Mouse (Mus musculus): ENCODE measurements around the gene Fads3. TPM values are rescaled to one million over a fixed set of nuclear protein-coding genes. Genes with fewer than 3 reads are reported as not detected.

Gene Fads3
- polyA plus RNA-seq, 1 experiment: 12.5 TPM

DNA sequence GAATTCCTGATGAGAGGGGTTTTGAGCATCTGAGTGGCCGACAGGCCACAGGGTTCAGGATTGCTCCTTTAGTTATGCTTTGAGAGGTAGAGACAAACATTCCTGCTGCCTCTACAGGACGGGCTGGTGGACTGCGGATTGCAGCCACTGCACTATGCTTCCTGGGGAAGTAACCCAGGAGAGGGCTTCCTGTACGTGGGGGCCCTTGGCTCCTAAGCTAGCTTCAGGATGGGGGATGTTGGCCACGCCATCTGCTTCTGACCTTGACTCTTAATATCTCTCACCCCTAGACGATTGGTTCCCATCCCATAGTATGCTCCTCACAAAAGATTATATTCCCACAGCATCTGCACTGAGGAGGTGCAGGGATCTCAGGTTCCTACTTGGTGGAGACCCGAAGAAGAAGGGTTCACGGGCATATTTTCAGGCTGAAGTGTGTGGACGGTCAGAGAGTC lies 18.0 kb upstream of the Fads3 start:
- WGBS: 19% methylated on average over 9 of the region's 9 CpGs
- TF ChIP-seq CTCF (IDR thresholded peaks at IDR 0.05; ENCODE audit: control insufficient read depth, insufficient read depth, low read length): no peak
- no peak for TF ChIP-seq POLR2A (IDR thresholded peaks at IDR 0.05; ENCODE audit: borderline replicate concordance, control insufficient read depth, low read depth, low read length)
- peak overlapping the region; percentile 22; the same call in 1 of the 2 replicates for H3K27ac ChIP-seq (ENCODE audit: control insufficient read depth, insufficient read depth, low read depth, low read length, poor library complexity)
- no peak overlapping the region for H3K4me3 ChIP-seq (replicated peaks; ENCODE audit: control insufficient read depth, low read depth, low read length)
- peaks cover 5% of the 10 kb centered on the region; the same call in 1 of the 2 replicates for H3K4me1 ChIP-seq (ENCODE audit: control insufficient read depth, insufficient read depth, low read length)

DNA sequence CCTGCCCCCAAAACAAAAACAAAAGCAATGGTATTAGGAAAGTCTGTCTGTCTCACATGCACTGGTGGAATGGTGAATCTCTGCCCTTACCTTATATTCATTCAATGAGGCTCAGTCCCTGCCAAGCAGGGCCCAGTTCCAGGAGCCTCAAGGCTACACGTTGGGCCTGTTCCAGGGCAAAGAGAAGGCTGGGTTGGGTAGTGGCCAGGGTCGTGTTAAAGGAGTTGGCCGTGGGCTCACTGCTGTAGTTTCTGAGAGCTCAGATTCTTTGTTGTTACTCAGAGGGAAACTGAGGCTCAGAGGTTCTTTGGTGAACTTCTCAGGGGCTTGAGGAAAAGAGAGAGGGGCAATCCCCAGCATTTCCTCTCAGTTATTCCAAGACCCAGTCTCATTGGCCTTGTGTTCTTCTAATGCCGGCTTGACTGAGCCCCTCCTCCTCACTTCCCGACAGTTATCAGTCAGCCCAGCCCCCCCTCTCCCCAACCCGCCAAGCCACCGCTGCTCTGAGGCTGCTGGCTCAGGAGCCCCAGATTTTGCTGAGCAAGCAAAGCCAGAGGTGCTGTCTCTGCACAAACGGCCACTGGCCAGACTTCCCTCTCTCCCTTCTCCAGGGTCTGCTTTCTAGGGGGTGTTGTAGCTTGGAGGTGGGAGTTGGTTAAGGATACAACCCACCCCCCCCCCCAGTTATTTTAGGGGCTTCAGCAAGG lies 16.0 kb upstream of the Fads3 start:
- WGBS: 14% methylated on average over 8 of the region's 8 CpGs
- peaks cover 5% of the 10 kb centered on the region; the same call in 1 of the 2 replicates for H3K4me1 ChIP-seq (ENCODE audit: control insufficient read depth, insufficient read depth, low read length)
- no peak overlapping the region for H3K4me3 ChIP-seq (replicated peaks; ENCODE audit: control insufficient read depth, low read depth, low read length)
- no peak for TF ChIP-seq POLR2A (IDR thresholded peaks at IDR 0.05; ENCODE audit: borderline replicate concordance, control insufficient read depth, low read depth, low read length)
- TF ChIP-seq CTCF (IDR thresholded peaks at IDR 0.05; ENCODE audit: control insufficient read depth, insufficient read depth, low read length): no peak
- H3K27ac ChIP-seq (ENCODE audit: control insufficient read depth, insufficient read depth, low read depth, low read length, poor library complexity): no peak overlapping the region

DNA sequence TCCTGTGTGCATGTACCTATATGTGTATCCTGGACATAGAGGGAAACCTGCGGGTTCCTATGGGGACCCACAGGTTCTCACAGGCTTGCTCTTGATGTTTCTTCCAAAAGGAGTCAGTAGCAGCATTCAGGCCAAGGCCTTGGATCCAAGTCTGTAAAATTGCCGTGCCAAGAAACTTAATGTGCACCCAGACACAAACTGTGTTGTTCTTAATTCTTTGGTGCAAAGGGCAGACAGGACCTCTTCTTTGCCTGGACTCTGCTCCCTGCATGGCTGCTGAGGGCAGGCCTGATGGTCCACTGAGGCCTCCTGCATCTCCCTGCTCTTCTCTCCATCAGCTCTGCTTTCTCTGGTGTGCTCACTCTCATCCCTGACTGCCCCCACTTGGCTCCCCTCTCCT lies 11.6 kb upstream of the Fads3 start:
- TF ChIP-seq POLR2A (IDR thresholded peaks at IDR 0.05; ENCODE audit: borderline replicate concordance, control insufficient read depth, low read depth, low read length) (no peak), CTCF (IDR thresholded peaks at IDR 0.05; ENCODE audit: control insufficient read depth, insufficient read depth, low read length) (no peak)
- 90% methylated on average over 2 of the region's 2 CpGs for WGBS
- no peaks in the 10 kb centered on the region for H3K4me1 ChIP-seq (ENCODE audit: control insufficient read depth, insufficient read depth, low read length)

DNA sequence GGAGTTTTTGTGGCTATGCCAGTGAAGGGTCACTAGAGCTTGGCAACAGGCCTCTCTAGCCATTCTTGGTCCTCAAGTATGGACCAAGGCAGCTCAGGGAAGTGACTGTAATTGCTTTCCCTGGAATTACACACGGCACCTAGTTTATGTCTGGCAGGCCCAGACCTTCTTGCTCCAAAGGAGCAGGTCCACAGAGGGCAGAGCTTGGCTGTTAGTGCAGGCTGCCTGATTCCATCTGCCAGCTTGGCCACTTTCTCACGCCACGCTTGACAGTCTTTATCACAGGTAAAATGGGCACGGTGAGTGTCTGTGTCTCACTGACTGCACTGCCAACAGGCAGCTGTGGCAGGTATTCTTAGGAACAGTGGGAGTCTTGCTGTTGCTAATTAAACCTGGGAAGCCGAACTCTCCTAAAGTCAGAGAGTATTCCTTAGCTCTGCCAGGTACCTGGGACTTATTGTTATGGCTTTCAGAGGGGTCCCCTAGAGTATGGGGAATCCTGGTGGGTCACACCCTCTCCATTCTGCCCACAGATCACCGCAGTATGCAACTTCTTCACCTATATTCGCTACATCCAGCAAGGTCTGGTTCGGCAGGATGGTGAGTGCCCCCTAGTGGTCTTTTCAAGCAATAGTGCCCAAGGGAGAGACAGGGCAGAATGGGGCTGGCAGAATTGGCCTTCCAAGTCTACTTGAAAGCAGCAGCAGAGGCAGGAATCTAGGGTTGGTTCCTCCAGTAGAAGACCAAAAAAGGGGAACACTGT lies 8.0 kb upstream of the Fads3 start:
- Histone ChIP-seq H3K4me1 (ENCODE audit: control insufficient read depth, insufficient read depth, low read length) (no peaks in the 10 kb centered on the region), H3K4me3 (replicated peaks; ENCODE audit: control insufficient read depth, low read depth, low read length) (no peak overlapping the region), H3K27ac (ENCODE audit: control insufficient read depth, insufficient read depth, low read depth, low read length, poor library complexity) (no peak overlapping the region)
- WGBS: 50% methylated on average over 8 of the region's 8 CpGs
- TF ChIP-seq CTCF (IDR thresholded peaks at IDR 0.05; ENCODE audit: control insufficient read depth, insufficient read depth, low read length) (peak; percentile 89), POLR2A (IDR thresholded peaks at IDR 0.05; ENCODE audit: borderline replicate concordance, control insufficient read depth, low read depth, low read length) (no peak)

More for the DNA sequence above, 11.6 kb upstream of the Fads3 start:
- Histone ChIP-seq H3K27ac (ENCODE audit: control insufficient read depth, insufficient read depth, low read depth, low read length, poor library complexity) (no peak overlapping the region), H3K4me3 (replicated peaks; ENCODE audit: control insufficient read depth, low read depth, low read length) (no peak overlapping the region)

- 88% methylated on average over 5 of the region's 5 CpGs for WGBS
Measured at GRCm38 (mm10) chr19:10034356-10034755, 7.0 kb upstream of the Fads3 start.

DNA sequence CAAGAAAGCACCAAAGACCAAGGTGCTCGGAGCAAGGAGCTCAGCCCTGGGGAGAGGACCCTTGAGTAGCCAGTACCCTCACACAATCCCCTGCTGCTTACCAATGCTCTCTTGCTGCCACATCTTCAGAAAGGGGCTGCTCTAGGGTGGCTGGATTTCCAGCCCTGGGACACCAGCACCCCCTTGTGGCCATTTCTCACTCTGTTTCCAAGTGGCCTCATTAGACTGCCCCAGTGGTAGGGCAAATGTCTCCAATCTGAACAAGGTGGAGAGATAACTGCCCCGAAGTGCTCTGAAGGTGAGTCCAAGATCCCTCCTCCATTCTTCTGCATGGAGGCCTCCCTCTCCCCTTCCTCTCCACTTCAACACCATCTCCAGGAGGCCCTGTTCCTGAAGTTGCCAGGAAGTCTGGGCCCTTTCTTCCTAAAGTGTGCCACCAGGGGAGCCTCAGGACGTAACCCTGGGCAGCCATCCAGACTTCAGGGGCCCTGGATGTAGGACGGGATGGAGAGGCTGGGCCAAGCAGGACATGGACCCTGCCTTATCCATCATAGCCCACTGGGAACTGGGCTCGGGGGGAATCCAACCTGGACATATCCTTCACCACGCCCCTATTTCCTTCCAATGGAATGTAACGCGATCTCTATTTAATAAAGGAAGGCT lies 6.5 kb upstream of the Fads3 start:
- peak; percentile 90 for TF ChIP-seq CTCF (IDR thresholded peaks at IDR 0.05; ENCODE audit: control insufficient read depth, insufficient read depth, low read length)
- TF ChIP-seq POLR2A (IDR thresholded peaks at IDR 0.05; ENCODE audit: borderline replicate concordance, control insufficient read depth, low read depth, low read length): no peak
- no peaks in the 10 kb centered on the region for H3K4me1 ChIP-seq (ENCODE audit: control insufficient read depth, insufficient read depth, low read length)
- no peak overlapping the region for H3K27ac ChIP-seq (ENCODE audit: control insufficient read depth, insufficient read depth, low read depth, low read length, poor library complexity)
- H3K4me3 ChIP-seq (replicated peaks; ENCODE audit: control insufficient read depth, low read depth, low read length): no peak overlapping the region
- 69% methylated on average over 8 of the region's 8 CpGs for WGBS

More at GRCm38 (mm10) chr19:10034356-10034755, 7.0 kb upstream of the Fads3 start:
- no peaks in the 10 kb centered on the region for H3K4me1 ChIP-seq (ENCODE audit: control insufficient read depth, insufficient read depth, low read length)
- no peak overlapping the region for H3K4me3 ChIP-seq (replicated peaks; ENCODE audit: control insufficient read depth, low read depth, low read length)
- no peak overlapping the region for H3K27ac ChIP-seq (ENCODE audit: control insufficient read depth, insufficient read depth, low read depth, low read length, poor library complexity)
- TF ChIP-seq POLR2A (IDR thresholded peaks at IDR 0.05; ENCODE audit: borderline replicate concordance, control insufficient read depth, low read depth, low read length) (no peak), CTCF (IDR thresholded peaks at IDR 0.05; ENCODE audit: control insufficient read depth, insufficient read depth, low read length) (no peak)

DNA sequence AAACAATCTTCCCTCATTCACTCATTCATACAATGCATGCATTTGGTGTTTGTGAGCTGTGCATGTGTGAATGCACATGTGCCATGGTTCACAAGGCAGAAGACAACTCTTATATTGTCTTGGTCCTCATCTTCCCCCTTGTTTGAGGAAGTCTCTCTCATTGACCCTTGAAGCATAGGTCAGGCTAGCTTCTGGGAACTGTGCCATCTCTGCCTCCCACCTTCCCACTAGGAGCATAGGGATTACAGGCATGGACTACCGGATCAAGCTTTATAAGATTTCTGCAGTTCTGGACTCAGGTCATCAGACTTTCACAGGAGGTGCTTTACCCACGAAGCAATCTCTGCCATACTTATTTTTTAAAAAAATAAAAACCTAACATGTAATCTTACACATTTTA lies 3.8 kb upstream of the Fads3 start:
- no peak overlapping the region for H3K27ac ChIP-seq (ENCODE audit: control insufficient read depth, insufficient read depth, low read depth, low read length, poor library complexity)
- peaks cover 2% of the 10 kb centered on the region; the same call in 1 of the 2 replicates for H3K4me1 ChIP-seq (ENCODE audit: control insufficient read depth, insufficient read depth, low read length)
- 92% methylated on average over 2 of the region's 2 CpGs for WGBS
- no peak overlapping the region for H3K4me3 ChIP-seq (replicated peaks; ENCODE audit: control insufficient read depth, low read depth, low read length)
- TF ChIP-seq POLR2A (IDR thresholded peaks at IDR 0.05; ENCODE audit: borderline replicate concordance, control insufficient read depth, low read depth, low read length): no peak
- no peak for TF ChIP-seq CTCF (IDR thresholded peaks at IDR 0.05; ENCODE audit: control insufficient read depth, insufficient read depth, low read length)

GRCm38 (mm10) chr19:10038364-10038763 lies 3.0 kb upstream of the Fads3 start:
- no peak overlapping the region for H3K27ac ChIP-seq (ENCODE audit: control insufficient read depth, insufficient read depth, low read depth, low read length, poor library complexity)
- peaks cover 2% of the 10 kb centered on the region; the same call in 1 of the 2 replicates for H3K4me1 ChIP-seq (ENCODE audit: control insufficient read depth, insufficient read depth, low read length)
- WGBS: 92% methylated on average over 3 of the region's 3 CpGs

More at GRCm38 (mm10) chr19:10038364-10038763, 3.0 kb upstream of the Fads3 start:
- TF ChIP-seq CTCF (IDR thresholded peaks at IDR 0.05; ENCODE audit: control insufficient read depth, insufficient read depth, low read length) (no peak), POLR2A (IDR thresholded peaks at IDR 0.05; ENCODE audit: borderline replicate concordance, control insufficient read depth, low read depth, low read length) (no peak)
- H3K4me3 ChIP-seq (replicated peaks; ENCODE audit: control insufficient read depth, low read depth, low read length): no peak overlapping the region
